Mouse (Mus musculus) neural tube, embryonic 15.5 days (tissue): ENCODE measurements around the gene Krtap11-1. TPM values are rescaled to one million over a fixed set of nuclear protein-coding genes. Genes with fewer than 3 reads are reported as not detected.
A peak's percentile ranks its signal among the peaks of the same experiment; 100 is the strongest.

ENCODE experiments used
- ATAC-seq: fragments of 200-750 bp; cut with Nextera tagmentation; 2 replicates; pipeline ENCODE4 v1.8.0; 2017; ENCODE audit warnings: mild to moderate bottlenecking, moderate TSS enrichment, moderate library complexity; ENCODE audit not compliant: low FRiP score
- H3K27ac ChIP-seq: fragments of 300-500 bp; sonication (generic); replicated peaks from 2 replicates; pipeline ENCODE4 v1.5.1; 2015; ENCODE audit warnings: mild to moderate bottlenecking, inconsistent platforms
- H3K27me3 ChIP-seq: fragments of 300-500 bp; sonication (generic); replicated peaks from 2 replicates; pipeline ENCODE4 v1.6.1; 2015; ENCODE audit warnings: inconsistent platforms
- H3K36me3 ChIP-seq: fragments of 300-500 bp; sonication (generic); 2 replicates; pipeline ENCODE4 v1.6.1; 2015; ENCODE audit warnings: inconsistent platforms
- H3K4me1 ChIP-seq: fragments of 300-500 bp; sonication (generic); 2 replicates; pipeline ENCODE4 v1.6.1; 2015; ENCODE audit warnings: inconsistent platforms
- H3K4me2 ChIP-seq: fragments of 300-500 bp; sonication (generic); 2 replicates; pipeline ENCODE4 v1.6.1; 2015; ENCODE audit warnings: inconsistent platforms, mild to moderate bottlenecking, moderate library complexity
- H3K4me3 ChIP-seq: fragments of 300-500 bp; sonication (generic); replicated peaks from 2 replicates; pipeline ENCODE4 v1.5.1; 2015; ENCODE audit warnings: mild to moderate bottlenecking, inconsistent platforms
- H3K9ac ChIP-seq: fragments of 300-500 bp; sonication (generic); replicated peaks from 2 replicates; pipeline ENCODE4 v1.6.1; 2015; ENCODE audit warnings: mild to moderate bottlenecking, inconsistent platforms
- H3K9me3 ChIP-seq: fragments of 300-500 bp; sonication (generic); replicated peaks from 2 replicates; pipeline ENCODE4 v1.6.1; 2016; ENCODE audit warnings: inconsistent platforms
- WGBS: fragments of 180-500 bp; shearing (Covaris S2); methylation state at CpG from one replicate; pipeline ENCODE4 v1.1.7; 2015; ENCODE audit warnings: mixed read lengths; 5-methylcytosine and 5-hydroxymethylcytosine counted together
- polyA plus RNA-seq: library from polyadenylated mRNA; unstranded; fragments of >200 nt; fragmentation: Nextera tagmentation; extraction: Ambion mirVana; gene quantifications from 2 replicates; pipeline ENCODE4 v1.2.1, GENCODE M21; 2015

Gene Krtap11-1
- polyA plus RNA-seq, 1 experiment from 2014 or later: not detected

DNA sequence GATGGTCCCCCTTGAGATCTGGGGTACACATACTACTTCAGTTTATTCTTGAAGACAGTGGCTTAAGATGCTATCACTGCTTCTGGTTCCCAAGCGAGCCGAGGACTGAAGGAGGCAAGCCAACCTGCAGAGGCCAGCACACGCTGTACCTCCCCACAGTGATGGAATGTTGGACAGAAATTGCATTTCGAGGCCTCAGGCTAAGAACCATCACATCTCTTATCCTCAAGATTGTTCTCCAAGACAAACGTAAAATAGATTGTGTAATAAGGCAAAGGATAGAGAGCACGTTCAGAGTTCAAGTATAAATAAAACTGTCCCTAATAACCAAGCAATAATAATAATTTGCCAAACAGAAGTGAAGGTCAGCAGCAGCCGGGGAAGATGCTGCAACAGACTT is 2.8 kb downstream of the Krtap11-1 start:
- no peaks in the 10 kb centered on the region for H3K9me3 ChIP-seq
- H3K4me1 ChIP-seq: no peaks in the 10 kb centered on the region
- ATAC-seq: no peak
- H3K27ac ChIP-seq: no peak overlapping the region
- H3K4me2 ChIP-seq: no peak overlapping the region
- no peaks in the 10 kb centered on the region for H3K36me3 ChIP-seq
- WGBS: 83% methylated on average over 7 of the region's 7 CpGs
- no peak overlapping the region for H3K4me3 ChIP-seq
- no peaks in the 10 kb centered on the region for H3K27me3 ChIP-seq
- H3K9ac ChIP-seq: no peak overlapping the region

GRCm38 (mm10) chr16:89550298-89550697 is 20.7 kb downstream of the Krtap11-1 start:
- no peak overlapping the region for H3K4me3 ChIP-seq
- H3K27ac ChIP-seq: no peak overlapping the region
- H3K9me3 ChIP-seq: no peaks in the 10 kb centered on the region
- no peak for ATAC-seq
- H3K4me2 ChIP-seq: no peak overlapping the region
- no peaks in the 10 kb centered on the region for H3K4me1 ChIP-seq
- H3K27me3 ChIP-seq: no peaks in the 10 kb centered on the region
- H3K36me3 ChIP-seq: no peaks in the 10 kb centered on the region
- H3K9ac ChIP-seq: no peak overlapping the region

- H3K4me3 ChIP-seq: no peak overlapping the region
- WGBS: 20% methylated on average over 5 of the region's 5 CpGs
- no peak overlapping the region for H3K27ac ChIP-seq
- no peaks in the 10 kb centered on the region for H3K36me3 ChIP-seq
- H3K9me3 ChIP-seq: no peaks in the 10 kb centered on the region
- no peak overlapping the region for H3K4me2 ChIP-seq
- H3K27me3 ChIP-seq: no peaks in the 10 kb centered on the region
- H3K4me1 ChIP-seq: 0 out of 2 replicates have a peak, but pooled peaks cover 3% of the 10 kb centered on the region
- no peak overlapping the region for H3K9ac ChIP-seq
- peak; percentile 50; the same call in 1 of the 2 replicates for ATAC-seq
Measured at GRCm38 (mm10) chr16:89538031-89538484, 32.9 kb downstream of the Krtap11-1 start.

- no peaks in the 10 kb centered on the region for H3K9me3 ChIP-seq
- ATAC-seq: no peak
- WGBS: 68% methylated on average over 6 of the region's 6 CpGs
Measured at GRCm38 (mm10) chr16:89537349-89537748, 33.6 kb downstream of the Krtap11-1 start.

GRCm38 (mm10) chr16:89530547-89530946 is 40.4 kb downstream of the Krtap11-1 start:
- Histone ChIP-seq H3K27ac (peak overlapping the region; percentile 23; the same call in 1 of the 2 replicates), H3K27me3 (no peaks in the 10 kb centered on the region), H3K4me3 (no peak overlapping the region), H3K4me2 (no peak overlapping the region), H3K9ac (no peak overlapping the region), H3K4me1 (peaks cover 21% of the 10 kb centered on the region; the same call in 1 of the 2 replicates), H3K36me3 (no peaks in the 10 kb centered on the region), H3K9me3 (no peaks in the 10 kb centered on the region)
- 11% methylated on average over 7 of the region's 7 CpGs for WGBS
- ATAC-seq: peak; percentile 59

More at GRCm38 (mm10) chr16:89537349-89537748, 33.6 kb downstream of the Krtap11-1 start:
- Histone ChIP-seq H3K9ac (no peak overlapping the region), H3K4me1 (0 out of 2 replicates have a peak, but pooled peaks cover 3% of the 10 kb centered on the region), H3K27ac (no peak overlapping the region), H3K4me3 (no peak overlapping the region), H3K4me2 (no peak overlapping the region), H3K36me3 (no peaks in the 10 kb centered on the region), H3K27me3 (no peaks in the 10 kb centered on the region)

- Histone ChIP-seq H3K4me2 (no peak overlapping the region), H3K4me1 (peaks cover 21% of the 10 kb centered on the region; the same call in 1 of the 2 replicates), H3K4me3 (no peak overlapping the region), H3K9ac (no peak overlapping the region), H3K36me3 (no peaks in the 10 kb centered on the region), H3K9me3 (no peaks in the 10 kb centered on the region), H3K27me3 (no peaks in the 10 kb centered on the region), H3K27ac (no peak overlapping the region)
- no peak for ATAC-seq
- WGBS: 51% methylated on average over 7 of the region's 7 CpGs
Measured at GRCm38 (mm10) chr16:89529846-89530245, 41.1 kb downstream of the Krtap11-1 start.

GRCm38 (mm10) chr16:89528380-89528779 is 42.6 kb downstream of the Krtap11-1 start:
- Histone ChIP-seq H3K27me3 (no peaks in the 10 kb centered on the region), H3K9ac (no peak overlapping the region), H3K27ac (no peak overlapping the region), H3K4me2 (no peak overlapping the region), H3K9me3 (no peaks in the 10 kb centered on the region), H3K36me3 (no peaks in the 10 kb centered on the region), H3K4me3 (no peak overlapping the region), H3K4me1 (peaks cover 21% of the 10 kb centered on the region; the same call in 1 of the 2 replicates)
- WGBS: 51% methylated on average over 3 of the region's 3 CpGs
- ATAC-seq: no peak

GRCm38 (mm10) chr16:89520996-89521395 is 50.0 kb downstream of the Krtap11-1 start:
- no peak for ATAC-seq
- H3K9me3 ChIP-seq: no peaks in the 10 kb centered on the region
- H3K4me2 ChIP-seq: no peak overlapping the region
- H3K4me1 ChIP-seq: peaks cover 3% of the 10 kb centered on the region; the same call in 1 of the 2 replicates
- no peak overlapping the region for H3K4me3 ChIP-seq
- H3K27me3 ChIP-seq: no peaks in the 10 kb centered on the region
- no peak overlapping the region for H3K27ac ChIP-seq
- H3K36me3 ChIP-seq: no peaks in the 10 kb centered on the region
- 85% methylated on average over 4 of the region's 4 CpGs for WGBS
- H3K9ac ChIP-seq: no peak overlapping the region

DNA sequence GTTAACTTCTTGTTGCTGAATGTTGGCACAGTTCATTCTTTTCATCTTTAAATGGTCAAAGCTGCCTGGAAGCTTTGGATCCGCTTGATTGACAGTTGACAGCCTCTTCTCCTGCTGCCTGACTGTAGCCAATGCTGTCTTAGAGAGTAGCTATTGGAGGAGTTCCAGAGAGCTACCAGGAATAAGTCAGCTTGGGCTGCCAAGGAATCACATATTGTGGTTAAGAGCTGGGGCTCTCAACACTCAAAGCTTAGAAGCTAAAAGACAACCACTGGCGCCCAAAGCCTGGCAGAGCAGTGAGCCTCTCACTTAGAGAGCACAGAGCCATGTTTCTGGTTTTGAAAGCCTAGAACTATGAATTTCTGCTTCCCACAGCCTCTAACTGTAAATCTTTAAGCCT is 50.4 kb downstream of the Krtap11-1 start:
- WGBS: 97% methylated on average over 2 of the region's 2 CpGs
- no peaks in the 10 kb centered on the region for H3K36me3 ChIP-seq
- H3K4me2 ChIP-seq: no peak overlapping the region
- H3K9me3 ChIP-seq: no peaks in the 10 kb centered on the region
- 0 out of 2 replicates have a peak, but pooled peaks cover 3% of the 10 kb centered on the region for H3K4me1 ChIP-seq
- no peaks in the 10 kb centered on the region for H3K27me3 ChIP-seq
- no peak overlapping the region for H3K9ac ChIP-seq
- ATAC-seq: no peak
- H3K4me3 ChIP-seq: no peak overlapping the region
- no peak overlapping the region for H3K27ac ChIP-seq

Other genes starting within 250 kb of the Krtap11-1 start
- not detected in 2 replicates for gene Krtap21-1, start 167.3 kb downstream of the Krtap11-1 start, polyA plus RNA-seq
- gene Krtap6-2, start 151.1 kb downstream of the Krtap11-1 start, polyA plus RNA-seq: not detected in 2 replicates
- not detected in 2 replicates for gene Krtap8-1, start 83.2 kb downstream of the Krtap11-1 start, polyA plus RNA-seq
- not detected in 2 replicates for gene Krtap7-1, start 62.9 kb downstream of the Krtap11-1 start, polyA plus RNA-seq